Mouse (Mus musculus) gastrocnemius, postnatal 36 days (tissue): ENCODE results near the gene Trex2. TPM values are rescaled to one million over a fixed set of nuclear protein-coding genes. Genes with fewer than 3 reads are reported as not detected.
"Not testable (repeated sequence)": the region's sequence is repeated elsewhere in the genome, so short reads cannot be mapped to it uniquely, and the experiment has no call there.

Source experiments
- DNase-seq, 2 experiments: peaks; one replicate each; pipeline ENCODE4 v3.0.0; 2022
- intact Hi-C: fragments of 180-260 bp; cut with DNase I; formaldehyde crosslinking; loops from one replicate; pipeline ENCODE4 v1.15.1; 2025
- total RNA-seq, 2 experiments: library from RNA; stranded (reverse); gene quantifications; 2 replicates each; pipeline ENCODE4 v1.2.3; 2021

Trex2 gene
- total RNA-seq, 2 experiments from 2014 or later = not detected

DNA sequence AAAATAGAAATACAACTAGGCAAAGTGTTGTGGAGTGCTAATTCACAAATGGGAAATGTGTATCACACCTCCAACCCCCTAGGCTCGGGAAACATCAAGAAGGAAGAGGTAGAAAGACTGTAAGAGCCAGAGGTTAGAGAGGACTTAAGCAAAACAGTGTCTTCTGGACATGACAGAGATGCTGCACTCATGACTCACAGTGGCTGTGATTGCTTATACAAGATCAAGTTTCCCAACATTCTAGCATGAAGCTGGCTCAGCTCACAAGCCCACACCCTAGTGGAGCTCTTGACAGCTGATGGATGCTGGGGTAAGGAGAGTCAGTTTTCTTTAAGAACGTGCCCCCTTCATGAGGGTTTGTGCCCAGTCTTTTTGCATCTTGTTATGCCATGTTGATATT, 6.3 kb upstream of the Trex2 start:
- intact Hi-C loops = no loop called here
- no peak for DNase-seq

DNA sequence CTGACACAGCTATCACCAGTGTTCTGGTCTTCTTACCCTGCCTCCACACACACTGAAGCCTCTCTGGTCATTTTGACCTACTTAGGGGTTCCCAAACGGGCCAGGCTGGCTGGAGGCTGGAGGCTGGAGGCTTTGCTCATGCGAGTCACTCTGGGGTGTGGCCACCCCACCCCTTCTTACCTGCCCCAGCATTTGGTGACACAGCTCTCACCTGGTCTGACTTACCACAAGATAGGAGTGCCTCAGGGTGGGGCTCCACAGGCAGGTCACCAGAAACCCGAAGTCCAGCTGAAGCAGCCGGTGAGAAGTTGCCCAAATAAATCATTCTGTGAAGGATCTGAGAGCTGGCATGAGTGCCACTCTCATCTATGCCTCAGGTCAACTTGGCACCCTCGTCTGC, 2.3 kb downstream of the Trex2 start:
- DNase-seq = no peak
- intact Hi-C loops = no loop called here

DNA sequence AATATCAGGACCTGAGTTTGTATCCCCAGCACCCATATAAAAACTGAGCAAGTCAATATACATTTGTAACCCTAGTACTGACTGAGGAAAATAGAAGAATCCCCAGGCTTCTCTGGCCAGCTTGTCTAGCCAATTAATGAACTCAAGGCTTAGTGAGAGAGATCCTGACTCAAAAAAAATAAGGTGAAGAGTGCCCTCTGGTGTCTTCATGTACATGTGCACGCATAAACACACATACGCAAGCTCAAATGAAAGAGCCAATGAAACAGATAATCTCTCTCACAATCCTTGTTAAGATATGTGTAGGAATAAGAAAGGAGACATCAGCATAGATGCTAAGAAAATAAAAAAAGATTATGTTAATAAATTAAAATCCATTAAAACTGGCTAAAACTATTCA, 5.1 kb downstream of the Trex2 start:
- no peak for DNase-seq
- intact Hi-C loops = no loop called here

DNA sequence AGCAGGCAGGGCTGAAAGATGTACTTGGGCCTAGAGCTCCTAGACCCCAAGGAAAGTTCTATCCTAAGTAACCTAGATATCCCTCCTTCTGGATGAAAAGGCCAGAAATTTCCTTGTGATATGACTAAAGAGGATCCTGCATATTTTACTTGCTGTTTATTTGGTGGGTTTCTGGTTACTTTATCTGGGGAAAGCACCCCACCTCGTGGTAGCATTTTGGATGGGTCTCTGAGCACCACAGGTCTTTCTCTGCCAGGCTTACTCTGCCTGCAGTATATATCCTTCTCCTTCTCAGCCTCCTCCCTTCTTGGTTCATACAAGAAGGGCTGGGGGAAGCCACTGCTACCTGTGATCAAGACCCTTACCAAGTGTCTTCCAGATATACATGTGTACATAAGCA, 22.4 kb downstream of the Trex2 start:
- DNase-seq = no peak
- intact Hi-C loops = no loop called here

DNA sequence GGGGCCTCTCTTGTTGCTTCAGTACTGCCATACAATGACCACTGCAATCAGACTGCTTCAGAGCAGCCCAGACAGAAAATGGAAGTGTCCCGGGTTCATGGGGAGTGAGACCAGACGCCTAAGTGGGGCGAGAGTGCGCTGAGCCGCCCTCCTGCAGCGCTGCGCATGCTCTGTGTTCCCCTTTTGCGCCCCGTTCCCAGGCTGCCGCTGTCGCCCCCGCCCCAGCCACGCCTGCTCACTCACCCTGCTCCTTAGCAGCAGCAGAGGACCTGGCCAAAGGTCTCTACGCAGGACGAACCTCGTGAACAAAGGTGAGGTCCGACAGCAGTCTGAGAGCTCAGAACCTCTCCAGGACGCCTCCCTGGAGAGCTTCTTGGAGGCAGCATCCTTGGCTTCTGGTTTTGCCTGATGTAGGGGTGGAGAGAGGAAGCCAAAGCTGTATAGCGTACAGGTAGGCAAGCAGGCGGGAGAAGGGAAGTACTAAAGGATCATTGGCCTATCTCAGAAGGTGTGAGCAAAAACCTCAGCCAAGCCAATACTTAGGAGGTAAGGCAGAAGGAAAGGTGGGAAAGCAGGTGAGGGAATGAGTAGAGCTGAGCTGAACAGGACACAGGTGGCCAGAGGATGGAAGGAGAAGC, 24.1 kb downstream of the Trex2 start, which contains the start of gene Zfp92:
Gene Zfp92, plus strand, starts transcription at position 217 of the 638 bp plus-strand sequence.
- intact Hi-C loops = no loop called here
- no peak for DNase-seq

DNA sequence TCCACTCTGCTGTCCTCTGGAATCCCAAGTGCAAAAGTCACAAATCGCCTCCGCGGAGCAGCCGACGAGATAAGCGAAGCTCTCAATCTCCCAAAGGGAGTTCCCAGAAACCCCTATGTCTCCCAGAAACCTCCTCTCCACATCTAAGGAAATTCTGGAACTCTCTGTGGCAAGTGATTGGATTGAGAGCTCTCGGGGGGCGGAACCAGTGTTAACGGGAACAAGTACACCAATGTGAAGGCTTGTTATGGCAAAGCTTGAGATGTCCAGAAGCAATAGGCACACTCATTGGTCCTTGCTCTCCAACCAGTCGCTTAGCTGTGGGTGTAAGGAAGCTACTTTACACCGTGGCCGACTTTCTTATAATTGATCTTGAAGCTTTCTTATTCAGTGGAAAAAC, 33.5 kb downstream of the Trex2 start:
- intact Hi-C loops = no loop called here
- DNase-seq = no peak

DNA sequence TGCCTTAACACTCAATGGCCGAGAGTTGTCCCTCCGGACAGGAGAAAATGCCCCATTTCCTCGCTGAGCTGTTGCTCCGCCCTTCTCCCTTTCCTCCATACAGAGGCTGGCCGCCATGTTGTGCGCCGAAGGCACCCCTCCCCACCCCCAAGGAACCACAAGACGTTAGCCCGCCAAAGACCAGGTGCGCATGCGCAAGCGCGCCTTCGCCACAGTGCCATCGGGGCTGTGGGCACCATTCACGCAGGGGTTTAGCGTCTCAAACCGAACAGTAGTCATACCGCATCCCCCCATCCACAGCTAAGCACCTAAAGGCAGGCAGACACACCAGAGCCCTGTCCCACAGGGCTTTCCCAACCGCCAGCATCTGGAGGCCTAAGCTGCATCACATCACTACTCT, 34.2 kb downstream of the Trex2 start:
- DNase-seq = no peak
- intact Hi-C loops = no loop called here

DNA sequence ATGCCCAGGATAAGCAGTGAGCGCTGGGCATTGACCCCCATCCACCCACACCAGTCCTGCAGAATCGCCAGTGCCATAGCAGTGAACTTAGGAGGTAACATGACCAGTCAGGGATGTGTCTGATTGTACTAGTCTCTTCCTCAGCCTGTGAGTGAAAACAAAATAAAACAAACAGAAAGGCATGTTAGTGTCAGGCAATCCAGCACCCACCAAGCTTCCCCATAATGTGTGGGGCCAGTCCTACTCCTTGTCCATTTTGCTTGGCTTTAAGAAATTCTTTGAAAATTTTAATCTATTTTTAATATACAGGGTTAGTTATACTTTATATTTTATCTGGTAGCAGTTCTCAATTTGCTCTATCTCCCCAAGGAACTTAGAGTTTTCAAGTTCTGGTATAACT, 36.5 kb downstream of the Trex2 start, which contains the start of gene Gm18336:
Gene Gm18336, minus strand, starts transcription at position 101 of the 400 bp plus-strand sequence.
- DNase-seq, intact Hi-C loops: not testable (repeated sequence)

DNA sequence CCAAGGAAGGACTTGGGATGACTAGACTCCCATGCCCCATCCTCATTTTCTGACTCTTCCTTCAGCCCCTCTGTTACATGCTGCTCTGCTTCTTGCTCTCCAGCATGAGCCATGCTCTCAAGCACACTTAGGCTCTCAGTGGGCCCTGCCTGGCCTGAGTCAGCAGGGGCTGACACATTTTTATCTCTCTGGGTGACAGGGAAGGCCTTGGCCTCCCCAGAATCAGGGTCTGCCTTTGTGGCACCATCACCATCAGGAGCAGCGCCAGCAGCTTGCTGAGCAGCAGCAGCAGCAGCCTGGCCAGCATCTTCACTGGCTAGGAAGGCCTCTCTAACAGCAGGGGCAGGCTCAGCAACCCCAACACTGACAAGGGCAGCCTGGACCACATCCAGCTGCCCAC, 38.7 kb downstream of the Trex2 start:
- DNase-seq = no peak
- intact Hi-C loops = no loop called here

DNA sequence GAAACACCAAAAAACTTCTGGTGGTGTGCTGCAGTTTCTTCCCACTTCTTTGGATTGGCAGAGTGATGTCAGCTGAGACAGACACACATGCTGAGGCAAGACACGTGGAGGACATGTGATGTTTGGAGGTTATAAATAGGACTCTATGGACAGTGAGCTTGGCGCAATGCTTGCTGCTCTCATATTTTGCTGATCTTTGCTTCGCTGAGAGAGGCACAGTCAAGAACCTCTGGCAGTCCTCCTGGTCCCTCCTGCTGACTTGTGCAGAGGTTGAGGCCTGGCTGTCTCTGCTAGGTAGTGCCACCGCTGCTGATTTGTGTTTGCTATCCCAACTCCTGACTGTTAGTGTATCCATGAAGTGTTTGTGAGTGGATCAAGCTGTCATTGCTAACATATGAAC, 43.7 kb downstream of the Trex2 start:
- DNase-seq = no peak
- intact Hi-C loops = no loop called here

DNA sequence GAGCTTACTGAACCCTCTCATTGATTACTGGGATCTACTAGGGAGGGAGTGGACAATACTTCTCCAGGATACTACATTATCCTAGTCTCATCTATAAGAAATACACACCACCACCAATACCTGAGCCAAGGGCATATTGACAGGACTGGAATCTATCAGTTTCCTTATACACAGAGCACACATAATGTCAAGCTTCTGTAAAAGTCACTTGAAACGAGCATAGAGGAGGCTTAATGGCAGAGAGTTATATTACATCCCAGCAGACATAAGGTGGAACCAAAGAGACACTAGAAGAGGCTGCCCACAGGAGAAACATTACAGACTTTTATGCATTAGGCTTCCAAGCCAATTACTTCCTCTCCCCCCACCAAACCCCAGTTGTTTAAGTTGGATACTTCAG, 50.2 kb downstream of the Trex2 start:
- intact Hi-C loops = no loop called here
- DNase-seq = no peak

DNA sequence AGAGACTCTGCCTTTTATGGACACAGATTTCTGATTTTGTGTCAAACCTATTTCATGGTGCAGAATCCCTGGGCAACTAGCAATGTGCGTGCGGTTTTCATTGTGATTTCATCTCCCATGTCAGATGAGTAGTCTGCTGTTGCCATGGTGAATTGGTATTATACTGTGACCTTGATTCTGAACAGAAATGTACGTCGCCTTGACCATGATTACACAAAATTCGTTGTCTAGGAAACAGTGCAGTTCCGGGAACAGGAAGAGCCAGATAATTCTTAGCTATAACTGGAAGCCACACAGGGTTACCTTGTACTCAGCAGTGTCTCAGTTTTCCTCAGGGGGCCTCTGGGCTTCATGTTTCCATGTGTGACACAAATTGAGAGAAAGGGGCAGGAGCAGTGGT, 50.7 kb downstream of the Trex2 start:
- intact Hi-C loops = no loop called here
- no peak for DNase-seq

Other genes starting within 250 kb of the Trex2 start
- 1 to 10 TPM in 1 of 2 experiments, under 1 TPM in 1; 0.33 to 4.2 TPM for gene Xlr3b, start 243.1 kb downstream of the Trex2 start, total RNA-seq
- gene Xlr4b, start 221.0 kb downstream of the Trex2 start, total RNA-seq = under 1 TPM in 1 of 2 experiments, not detected in 1; 0.26 TPM
- gene F8a, start 207.1 kb downstream of the Trex2 start, total RNA-seq = 1 to 10 TPM; 4.9 to 6.6 TPM
- under 1 TPM in 1 of 2 experiments, not detected in 1; 0.17 TPM for gene Xlr4c, start 192.2 kb downstream of the Trex2 start, total RNA-seq
- not detected for gene Xlr3c, start 170.0 kb downstream of the Trex2 start, total RNA-seq
- gene Xlr5a, start 142.4 kb downstream of the Trex2 start, total RNA-seq = not detected
- gene Xlr5c, start 142.4 kb downstream of the Trex2 start, total RNA-seq = not detected
- not detected for gene Gm45015, start 98.5 kb downstream of the Trex2 start, total RNA-seq
- 1 to 10 TPM; 4.4 to 5.6 TPM for gene Zfp275, start 92.7 kb downstream of the Trex2 start, total RNA-seq
- not detected for gene Gm18336, start 36.6 kb downstream of the Trex2 start, total RNA-seq
- gene Zfp92, start 24.2 kb downstream of the Trex2 start, total RNA-seq = under 1 TPM in 1 of 2 experiments, not detected in 1; 0.15 TPM
- 10 to 100 TPM; 11.0 to 13.7 TPM for gene Haus7, start 23.7 kb upstream of the Trex2 start, total RNA-seq
- 100 to 1,000 TPM in 1 of 2 experiments, 10 to 100 TPM in 1; 70.0 to 118 TPM for gene Bgn, start 48.3 kb upstream of the Trex2 start, total RNA-seq
- gene Atp2b3, start 67.7 kb upstream of the Trex2 start, total RNA-seq = 10 to 100 TPM; 13.2 to 14.3 TPM
- not detected for gene Dusp9, start 204.1 kb upstream of the Trex2 start, total RNA-seq
- gene Pnck, start 224.8 kb upstream of the Trex2 start, total RNA-seq = 10 to 100 TPM in 1 of 2 experiments, 1 to 10 TPM in 1; 8.2 to 11.4 TPM
- gene Slc6a8, start 237.8 kb upstream of the Trex2 start, total RNA-seq = 100 to 1,000 TPM; 105 to 106 TPM